Mouse (Mus musculus) kidney, adult 9 months (tissue): ENCODE data around the gene Cnot3.
A peak's percentile ranks its signal among the peaks of the same experiment; 100 is the strongest.
"Not testable (repeated sequence)": the region's sequence is repeated elsewhere in the genome, so short reads cannot be mapped to it uniquely, and the experiment has no call there.

Experiments used
- DNase-seq: peaks from one replicate; pipeline ENCODE4 v3.0.0; 2022

Gene Cnot3

GRCm38 (mm10) chr7:3703148-3703878 is 58.2 kb downstream of the Cnot3 start:
- DNase-seq, result no peak

GRCm38 (mm10) chr7:3703879-3704441 is 58.9 kb downstream of the Cnot3 start, which contains the start of gene Rps9:
Gene Rps9 (plus strand): TSS chr7:3703993.
- peak; percentile 98 for DNase-seq

GRCm38 (mm10) chr7:3704475-3704874 is 59.4 kb downstream of the Cnot3 start:
- no peak for DNase-seq

GRCm38 (mm10) chr7:3705461-3705860 is 60.4 kb downstream of the Cnot3 start:
- DNase-seq, result not testable (repeated sequence)

GRCm38 (mm10) chr7:3705911-3706310 is 60.8 kb downstream of the Cnot3 start:
- no peak for DNase-seq

- no peak for DNase-seq
These were observed 61.4 kb downstream of the Cnot3 start for GRCm38 (mm10) chr7:3706343-3706934.

GRCm38 (mm10) chr7:3707027-3707426 is 62.0 kb downstream of the Cnot3 start:
- no peak for DNase-seq

- DNase-seq, result no peak
These were observed 62.7 kb downstream of the Cnot3 start for GRCm38 (mm10) chr7:3707568-3708413.

- not testable (repeated sequence) for DNase-seq
These were observed 63.4 kb downstream of the Cnot3 start for GRCm38 (mm10) chr7:3708447-3708980.

GRCm38 (mm10) chr7:3709000-3709399 is 63.9 kb downstream of the Cnot3 start:
- DNase-seq, result no peak
